17 mouse cellular contexts compared by ENCODE assay signal in the genomic region with DNA sequence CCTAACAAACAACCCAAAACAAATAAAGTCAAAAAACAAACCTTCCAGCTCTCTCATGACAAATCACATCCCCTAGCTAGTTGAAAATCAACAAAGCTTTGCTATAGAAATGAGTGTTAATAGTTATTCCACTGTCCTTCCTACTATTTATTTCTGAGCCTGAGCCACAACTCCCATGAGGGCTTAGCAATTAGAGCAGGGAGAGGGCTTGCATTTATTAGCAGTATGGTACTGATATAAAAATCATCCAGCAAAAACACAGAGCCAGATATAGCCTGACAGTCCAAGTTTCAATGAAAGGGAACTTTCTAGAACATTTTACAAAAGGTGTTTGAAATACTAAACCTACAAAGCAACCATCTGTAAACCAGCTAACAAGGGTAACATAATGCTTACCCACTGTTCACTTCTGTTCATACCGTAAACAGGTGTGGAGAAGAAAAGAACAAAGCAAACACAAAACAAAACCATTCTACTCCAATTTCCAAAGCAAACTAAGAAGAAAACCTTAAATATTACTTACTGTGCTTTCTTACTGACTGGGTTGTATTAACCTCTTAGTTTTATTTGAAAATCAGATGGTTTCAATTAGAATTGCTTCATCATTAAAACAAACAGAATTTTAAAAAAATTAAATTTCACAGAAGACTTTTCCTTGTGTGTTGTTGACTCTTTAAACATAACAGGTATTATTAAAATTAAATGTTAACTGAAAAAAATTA.
"Had no signal": no experiment of that assay in that cellular context is flagged by ENCODE, and none has a peak within 500 bp of the region (broad histone marks: within the 10 kb centered on the region; RNA-seq: fewer than 3 reads in every experiment).

No protein-coding gene starts in this region.

- H3K9me3 ChIP-seq: limb, embryonic 15.5 days; liver, embryonic 13.5 days; lung, embryonic 15.5 days; midbrain, embryonic 12.5 days; neural tube, embryonic 13.5 days had no signal

- H3K27ac ChIP-seq: kidney, postnatal 0 days; limb, embryonic 15.5 days; lung, embryonic 15.5 days; midbrain, embryonic 12.5 days; neural tube, embryonic 13.5 days had no signal

- DNase-seq: kidney, adult 11 months; kidney, adult 9 months; kidney, postnatal 36 days; layer of hippocampus, adult 9-11 months; liver, embryonic 13.5 days; liver, postnatal 0 days; lung, postnatal 14 days; retina, postnatal 1 day; right cerebral cortex, postnatal 4 days; spleen, adult 18-20 months; thymus, adult 18-20 months; thymus, postnatal 14 days had no signal

- H3K27me3 ChIP-seq: limb, embryonic 15.5 days; liver, embryonic 13.5 days; lung, embryonic 15.5 days; midbrain, embryonic 12.5 days; neural tube, embryonic 13.5 days had no signal

- H3K36me3 ChIP-seq: limb, embryonic 15.5 days; lung, embryonic 15.5 days; midbrain, embryonic 12.5 days; neural tube, embryonic 13.5 days had no signal

- ATAC-seq: liver, postnatal 0 days had no signal

- H3K9ac ChIP-seq: limb, embryonic 15.5 days; liver, embryonic 13.5 days; liver, postnatal 0 days; lung, embryonic 15.5 days; midbrain, embryonic 12.5 days; neural tube, embryonic 13.5 days had no signal

- H3K4me3 ChIP-seq: limb, embryonic 15.5 days; liver, embryonic 13.5 days; lung, embryonic 15.5 days; midbrain, embryonic 12.5 days; neural tube, embryonic 13.5 days had no signal

- H3K4me1 ChIP-seq: limb, embryonic 15.5 days; midbrain, embryonic 12.5 days had no signal

- H3K4me2 ChIP-seq: limb, embryonic 15.5 days; liver, embryonic 13.5 days; lung, embryonic 15.5 days; midbrain, embryonic 12.5 days; neural tube, embryonic 13.5 days had no signal
